Mouse (Mus musculus) limb, embryonic 10.5 days (tissue): ENCODE data around the gene Adamts14. TPM values are rescaled to one million over a fixed set of nuclear protein-coding genes. Genes with fewer than 3 reads are reported as not detected.

ENCODE experiments used
- DNase-seq: peaks from one replicate; pipeline ENCODE4 v3.0.0-alpha.2; 2017; ENCODE audit warnings: low spot score
- H3K27ac ChIP-seq: fragments of 300-500 bp; sonication (generic); 2 replicates; pipeline ENCODE4 v1.5.1; 2016; ENCODE audit warnings: mild to moderate bottlenecking
- H3K27me3 ChIP-seq: fragments of 300-500 bp; sonication (generic); 2 replicates; pipeline ENCODE4 v1.6.1; 2016; ENCODE audit warnings: low read depth, mild to moderate bottlenecking; ENCODE audit not compliant: poor library complexity, severe bottlenecking
- H3K36me3 ChIP-seq: fragments of 300-500 bp; sonication (generic); 2 replicates; pipeline ENCODE4 v1.6.1; 2016; ENCODE audit warnings: mild to moderate bottlenecking, moderate library complexity
- H3K4me1 ChIP-seq: fragments of 300-500 bp; sonication (generic); 2 replicates; pipeline ENCODE4 v1.6.1; 2016
- H3K4me3 ChIP-seq: fragments of 300-500 bp; sonication (generic); 2 replicates; pipeline ENCODE4 v1.5.1; 2016; ENCODE audit warnings: mild to moderate bottlenecking, moderate library complexity
- H3K9me3 ChIP-seq: fragments of 300-500 bp; sonication (generic); replicated peaks from 2 replicates; pipeline ENCODE4 v1.6.1; 2016; ENCODE audit warnings: mild to moderate bottlenecking
- WGBS: fragments of 180-500 bp; shearing (Covaris S2); methylation state at CpG from one replicate; pipeline ENCODE4 v1.1.7; 2016; 5-methylcytosine and 5-hydroxymethylcytosine counted together
- polyA plus RNA-seq: library from polyadenylated mRNA; unstranded; fragments of >200 nt; fragmentation: Nextera tagmentation; extraction: Ambion mirVana; gene quantifications from 2 replicates; pipeline ENCODE4 v1.2.1, GENCODE M21; 2016

The Adamts14 gene
- polyA plus RNA-seq, 1 experiment from 2014 or later: 0.48 TPM

GRCm38 (mm10) chr10:61188010-61188409, 85.2 kb downstream of the Adamts14 start:
- H3K4me3 ChIP-seq: no peak overlapping the region
- H3K4me1 ChIP-seq: peaks cover 5% of the 10 kb centered on the region; the same call in 1 of the 2 replicates
- 0 out of 2 replicates have a peak, but pooled peaks cover 5% of the 10 kb centered on the region for H3K27me3 ChIP-seq
- no peak overlapping the region for H3K27ac ChIP-seq
- H3K36me3 ChIP-seq: no peaks in the 10 kb centered on the region
- DNase-seq: no peak
- 66% methylated on average over 3 of the region's 3 CpGs for WGBS
- no peaks in the 10 kb centered on the region for H3K9me3 ChIP-seq

DNA sequence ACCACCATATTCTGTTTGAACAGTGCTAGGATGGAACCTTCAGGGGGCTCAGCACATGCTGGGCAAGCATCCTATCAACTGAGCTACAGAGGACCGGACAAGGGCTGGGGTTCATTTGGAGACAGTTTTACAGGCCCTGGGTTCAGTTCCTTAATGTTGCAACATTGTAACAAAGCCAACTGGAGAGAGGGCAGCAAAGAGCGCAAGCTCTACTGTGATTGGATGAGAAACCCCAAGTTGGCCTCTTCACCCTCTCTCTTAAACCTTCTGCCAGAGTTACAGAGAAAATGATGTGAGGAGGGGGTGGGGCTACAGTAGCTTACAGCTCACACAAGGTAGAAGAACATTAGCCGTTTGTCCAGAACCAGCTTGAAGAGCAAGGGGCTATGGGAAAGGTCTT, 86.2 kb downstream of the Adamts14 start:
- H3K9me3 ChIP-seq: no peaks in the 10 kb centered on the region
- H3K4me3 ChIP-seq: no peak overlapping the region
- H3K27ac ChIP-seq: no peak overlapping the region
- peaks cover 8% of the 10 kb centered on the region; the same call in 1 of the 2 replicates for H3K4me1 ChIP-seq
- 84% methylated on average over 3 of the region's 3 CpGs for WGBS
- DNase-seq: no peak
- 0 out of 2 replicates have a peak, but pooled peaks cover 5% of the 10 kb centered on the region for H3K27me3 ChIP-seq
- no peaks in the 10 kb centered on the region for H3K36me3 ChIP-seq

DNA sequence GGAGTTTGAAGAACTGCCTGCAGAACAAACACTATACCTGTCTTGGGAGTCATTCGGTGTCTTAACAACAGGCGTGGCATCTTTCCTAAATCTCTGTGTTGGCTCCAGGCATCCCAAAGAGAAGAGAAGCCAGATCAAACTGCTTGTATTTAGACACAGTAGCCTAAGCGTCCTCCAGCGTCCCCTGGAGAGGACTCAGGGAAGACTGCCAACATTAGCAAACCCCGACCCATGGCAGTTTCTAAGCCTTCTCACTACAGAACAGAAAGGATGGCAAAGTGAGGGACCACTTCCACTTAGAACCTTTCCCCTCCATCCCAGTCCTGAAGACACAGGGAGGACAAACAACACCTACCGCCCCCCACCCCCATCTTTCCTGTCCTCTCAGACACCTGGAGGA, 93.3 kb downstream of the Adamts14 start:
- H3K36me3 ChIP-seq: no peaks in the 10 kb centered on the region
- H3K4me3 ChIP-seq: no peak overlapping the region
- H3K27ac ChIP-seq: no peak overlapping the region
- H3K4me1 ChIP-seq: peaks cover 11% of the 10 kb centered on the region; the same call in 1 of the 2 replicates
- no peak for DNase-seq
- H3K27me3 ChIP-seq: peaks cover 37% of the 10 kb centered on the region
- H3K9me3 ChIP-seq: no peaks in the 10 kb centered on the region
- 83% methylated on average over 6 of the region's 6 CpGs for WGBS

DNA sequence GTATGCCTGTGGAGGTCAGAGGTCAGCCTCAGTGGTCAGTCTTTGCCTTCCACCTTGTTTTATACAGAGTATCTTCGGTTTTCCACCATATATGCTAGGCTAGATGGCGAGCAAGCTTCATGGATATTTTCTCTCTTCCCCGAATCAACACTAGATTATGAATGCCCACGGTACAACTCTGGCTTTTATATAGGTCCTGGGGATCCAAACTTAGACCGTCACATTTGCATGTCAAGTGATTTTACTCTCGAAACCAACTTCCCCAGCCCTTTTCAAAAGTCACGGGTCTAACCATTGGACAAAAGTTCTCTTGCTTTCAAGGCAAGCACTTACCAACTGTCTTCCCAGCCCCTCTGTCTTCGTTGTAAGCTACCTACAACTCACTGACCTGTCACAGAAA, 94.6 kb downstream of the Adamts14 start:
- 92% methylated on average over 8 of the region's 8 CpGs for WGBS
- Histone ChIP-seq H3K4me1 (peaks cover 11% of the 10 kb centered on the region; the same call in 1 of the 2 replicates), H3K27ac (no peak overlapping the region), H3K36me3 (no peaks in the 10 kb centered on the region), H3K9me3 (no peaks in the 10 kb centered on the region), H3K27me3 (peaks cover 42% of the 10 kb centered on the region), H3K4me3 (no peak overlapping the region)
- DNase-seq: no peak

GRCm38 (mm10) chr10:61177751-61178150, 95.5 kb downstream of the Adamts14 start:
- peaks cover 42% of the 10 kb centered on the region for H3K27me3 ChIP-seq
- DNase-seq: no peak
- no peak overlapping the region for H3K27ac ChIP-seq
- no peaks in the 10 kb centered on the region for H3K9me3 ChIP-seq
- peaks cover 11% of the 10 kb centered on the region; the same call in 1 of the 2 replicates for H3K4me1 ChIP-seq
- WGBS: 84% methylated on average over 4 of the region's 4 CpGs
- H3K36me3 ChIP-seq: no peaks in the 10 kb centered on the region
- H3K4me3 ChIP-seq: no peak overlapping the region

DNA sequence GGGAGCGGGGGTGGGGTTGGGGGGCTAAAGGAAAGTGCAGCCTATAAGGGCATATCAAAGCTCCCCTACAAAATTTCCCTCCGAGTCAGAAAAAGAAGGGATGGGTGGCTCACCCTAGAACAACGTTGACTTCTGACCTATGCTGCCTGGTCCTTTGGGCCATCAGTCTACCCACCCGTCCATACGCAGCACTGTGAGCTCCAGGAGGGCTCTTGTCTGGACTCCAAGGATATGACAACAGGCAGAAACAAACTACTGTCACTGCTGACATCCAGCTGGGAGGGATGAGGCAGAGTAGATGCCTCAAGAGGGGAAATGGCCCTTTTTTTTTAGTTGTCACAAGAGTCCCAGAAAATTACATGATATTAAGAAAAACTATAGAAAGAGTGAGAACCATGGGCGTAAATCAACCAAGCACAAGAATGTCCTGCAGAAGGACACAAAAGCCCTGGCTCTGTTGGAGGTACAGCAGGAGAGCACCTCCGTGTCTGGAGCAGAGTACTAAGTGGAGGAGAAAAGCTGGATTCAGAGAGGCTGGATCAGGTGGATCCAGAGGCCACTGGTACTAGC, 96.9 kb downstream of the Adamts14 start:
- Histone ChIP-seq H3K9me3 (no peaks in the 10 kb centered on the region), H3K27ac (no peak overlapping the region), H3K4me3 (0 out of 2 replicates have a peak overlapping the region, but pooled peaks have one; percentile 30), H3K36me3 (no peaks in the 10 kb centered on the region), H3K27me3 (peaks cover 42% of the 10 kb centered on the region), H3K4me1 (peaks cover 7% of the 10 kb centered on the region; the same call in 1 of the 2 replicates)
- DNase-seq: no peak
- 50% methylated on average over 7 of the region's 7 CpGs for WGBS

DNA sequence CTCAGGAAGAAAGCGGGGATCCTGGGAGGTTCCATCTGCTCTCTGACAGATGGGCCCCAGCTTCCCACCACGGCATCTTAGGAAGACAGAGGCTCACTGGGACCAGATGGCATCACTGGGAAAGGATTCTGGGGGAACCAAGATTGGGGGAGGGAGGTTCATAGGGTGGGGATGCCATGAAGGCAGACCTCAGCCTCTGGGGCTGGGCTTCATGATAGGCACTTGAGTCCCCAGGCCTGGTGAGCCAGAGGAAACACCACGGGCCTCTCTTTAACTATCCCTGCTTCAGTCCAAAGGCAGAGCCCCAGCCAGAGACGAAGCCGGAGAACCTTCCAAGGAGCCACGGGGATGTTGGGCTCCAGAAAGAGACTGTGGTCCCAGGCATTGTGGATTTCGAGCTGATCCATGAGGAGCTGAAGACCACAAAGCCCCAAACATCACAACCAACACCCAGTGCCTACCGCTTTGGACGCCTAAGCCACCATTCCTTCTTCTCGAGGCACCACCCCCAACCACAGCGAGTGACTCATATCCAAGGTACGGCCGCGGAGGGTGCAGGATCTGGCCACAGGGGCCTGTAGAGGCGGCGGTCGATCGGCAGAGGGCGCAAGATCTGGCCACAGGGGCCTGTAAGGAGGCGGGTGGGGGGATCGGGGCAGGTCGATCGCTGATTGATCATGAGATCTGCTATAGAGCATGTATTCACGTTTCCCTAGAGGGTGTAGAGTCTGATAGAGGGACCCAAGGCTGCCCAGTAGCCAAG, 97.6 kb downstream of the Adamts14 start:
- peaks cover 42% of the 10 kb centered on the region for H3K27me3 ChIP-seq
- peak; percentile 69 for DNase-seq
- no peaks in the 10 kb centered on the region for H3K9me3 ChIP-seq
- H3K4me3 ChIP-seq: 0 out of 2 replicates have a peak overlapping the region, but pooled peaks have one; percentile 30
- WGBS: 12% methylated on average over 24 of the region's 24 CpGs
- peaks cover 7% of the 10 kb centered on the region; the same call in 1 of the 2 replicates for H3K4me1 ChIP-seq
- H3K36me3 ChIP-seq: no peaks in the 10 kb centered on the region
- no peak overlapping the region for H3K27ac ChIP-seq

DNA sequence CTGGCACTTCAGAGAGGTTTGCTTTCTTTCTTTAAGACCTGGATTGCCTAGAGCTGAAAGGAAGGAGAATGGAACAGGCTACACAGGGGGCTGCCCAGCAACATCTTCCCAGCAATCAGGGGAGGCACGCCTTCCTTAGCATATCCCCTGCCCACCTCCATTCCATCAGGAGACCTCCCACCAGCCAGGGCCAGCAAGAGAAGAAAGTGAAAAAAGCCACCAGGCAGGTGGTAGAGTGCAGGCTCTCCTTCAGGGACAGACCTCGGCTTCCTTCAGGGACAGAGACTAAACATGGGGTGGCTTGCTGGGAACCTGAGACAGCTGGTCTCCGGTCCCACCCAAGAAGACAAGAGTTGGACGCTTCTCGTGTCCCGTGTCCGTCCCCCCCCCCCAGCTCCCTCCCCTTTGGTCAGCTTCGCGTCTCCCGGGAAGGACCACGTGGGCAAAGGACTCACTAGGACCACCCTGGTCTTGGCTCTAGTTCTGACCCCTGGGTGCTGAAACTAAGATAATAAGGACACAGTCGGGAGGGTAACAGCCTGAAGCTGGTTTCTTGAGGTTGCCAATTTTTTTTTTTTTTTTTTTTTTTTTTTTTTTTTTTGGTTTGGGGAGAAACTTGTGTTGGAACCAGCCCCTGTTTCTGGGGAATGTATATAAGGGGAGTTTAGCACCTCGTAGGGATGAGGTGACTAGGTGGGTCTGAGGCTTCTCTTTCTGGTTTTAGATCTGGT, 98.4 kb downstream of the Adamts14 start:
- peaks cover 7% of the 10 kb centered on the region; the same call in 1 of the 2 replicates for H3K4me1 ChIP-seq
- WGBS: 47% methylated on average over 13 of the region's 13 CpGs
- H3K9me3 ChIP-seq: no peaks in the 10 kb centered on the region
- no peak for DNase-seq
- no peaks in the 10 kb centered on the region for H3K36me3 ChIP-seq
- H3K27ac ChIP-seq: no peak overlapping the region
- no peak overlapping the region for H3K4me3 ChIP-seq
- peaks cover 42% of the 10 kb centered on the region for H3K27me3 ChIP-seq

DNA sequence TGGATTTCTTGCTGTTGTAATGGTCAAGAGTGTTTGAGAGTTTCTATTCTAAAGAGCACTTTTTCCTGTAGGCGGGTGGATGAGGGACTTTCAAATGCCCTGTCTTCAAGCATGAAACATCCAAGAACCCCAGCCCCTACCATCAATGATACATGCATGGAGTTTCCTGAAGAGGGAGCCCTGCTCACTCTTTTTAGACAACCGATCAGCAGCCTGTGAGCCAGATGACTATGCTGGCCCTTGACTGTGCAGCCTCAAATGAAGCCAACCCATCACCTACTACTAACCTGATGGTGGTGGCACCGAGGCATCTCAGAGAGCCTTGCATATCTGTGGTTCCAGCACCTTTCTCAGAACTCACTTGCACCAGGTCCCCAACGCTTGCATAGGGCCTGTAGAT, 100.7 kb downstream of the Adamts14 start:
- no peak overlapping the region for H3K4me3 ChIP-seq
- no peak overlapping the region for H3K27ac ChIP-seq
- no peaks in the 10 kb centered on the region for H3K36me3 ChIP-seq
- H3K4me1 ChIP-seq: peaks cover 12% of the 10 kb centered on the region; the same call in 1 of the 2 replicates
- H3K27me3 ChIP-seq: peaks cover 34% of the 10 kb centered on the region
- no peak for DNase-seq
- 75% methylated on average over 4 of the region's 4 CpGs for WGBS
- no peaks in the 10 kb centered on the region for H3K9me3 ChIP-seq

- no peaks in the 10 kb centered on the region for H3K36me3 ChIP-seq
- H3K27ac ChIP-seq: no peak within 1 kb of the TSS
- peaks cover 29% of the 10 kb centered on the region for H3K27me3 ChIP-seq
- DNase-seq: no peak
- WGBS: 73% methylated on average over 3 of the region's 3 CpGs
- H3K9me3 ChIP-seq: no peaks in the 10 kb centered on the region
- H3K4me1 ChIP-seq: peaks cover 12% of the 10 kb centered on the region; the same call in 1 of the 2 replicates
- H3K4me3 ChIP-seq: no peak within 1 kb of the TSS
These were observed 101.6 kb downstream of the Adamts14 start, which contains the start of gene Tbata for GRCm38 (mm10) chr10:61171654-61172053. Gene Tbata (plus strand): TSS chr10:61171954.

GRCm38 (mm10) chr10:61168393-61168792, 104.8 kb downstream of the Adamts14 start:
- H3K36me3 ChIP-seq: no peaks in the 10 kb centered on the region
- H3K4me1 ChIP-seq: 0 out of 2 replicates have a peak, but pooled peaks cover 5% of the 10 kb centered on the region
- WGBS: 74% methylated on average over 2 of the region's 2 CpGs
- H3K27ac ChIP-seq: no peak overlapping the region
- 0 out of 2 replicates have a peak, but pooled peaks cover 3% of the 10 kb centered on the region for H3K27me3 ChIP-seq
- DNase-seq: no peak
- no peaks in the 10 kb centered on the region for H3K9me3 ChIP-seq
- H3K4me3 ChIP-seq: no peak overlapping the region

GRCm38 (mm10) chr10:61167333-61168096, 105.7 kb downstream of the Adamts14 start:
- Histone ChIP-seq H3K9me3 (no peaks in the 10 kb centered on the region), H3K27me3 (0 out of 2 replicates have a peak, but pooled peaks cover 3% of the 10 kb centered on the region), H3K27ac (no peak overlapping the region), H3K4me1 (0 out of 2 replicates have a peak, but pooled peaks cover 5% of the 10 kb centered on the region), H3K36me3 (no peaks in the 10 kb centered on the region), H3K4me3 (no peak overlapping the region)
- 63% methylated on average over 9 of the region's 9 CpGs for WGBS
- DNase-seq: no peak
